Mouse (Mus musculus): ENCODE results near the gene Tjp1. TPM values are rescaled to one million over a fixed set of nuclear protein-coding genes. Genes with fewer than 3 reads are reported as not detected.
A peak's percentile ranks its signal among the peaks of the same experiment; 100 is the strongest.

The Tjp1 gene
- polyA plus RNA-seq, 1 experiment from 2014 or later, result 13.4 TPM

DNA sequence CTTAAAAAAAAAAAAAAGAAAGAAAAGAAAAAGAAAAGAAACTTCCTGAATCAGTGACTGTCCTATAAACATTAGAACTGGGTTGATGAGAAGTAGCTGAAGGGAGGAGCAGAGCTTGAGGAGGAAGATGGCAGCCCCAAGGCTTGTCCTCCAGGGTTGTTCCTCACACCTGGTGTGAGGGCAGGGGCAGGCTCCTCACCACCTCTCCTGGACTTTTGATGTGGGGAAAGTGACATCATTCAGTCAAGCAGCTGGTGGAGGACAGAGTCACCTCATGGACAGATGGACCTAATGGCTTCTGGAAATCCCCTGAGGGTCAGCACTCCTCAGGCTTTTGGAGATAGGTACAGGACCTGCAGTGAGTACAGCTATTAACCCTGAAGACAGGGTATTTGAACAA is 126.0 kb downstream of the Tjp1 start:
- Histone ChIP-seq H3K4me1 (ENCODE audit: control insufficient read depth, insufficient read depth, low read length) (no peaks in the 10 kb centered on the region), H3K36me3 (ENCODE audit: control insufficient read depth, insufficient read depth, low read length) (no peaks in the 10 kb centered on the region), H3K27ac (ENCODE audit: low read length) (no peak overlapping the region), H3K4me2 (replicated peaks; ENCODE audit: low read depth, low read length) (no peak overlapping the region), H3K4me3 (ENCODE audit: low read depth, low read length) (no peak overlapping the region), H3K9me3 (ENCODE audit: control insufficient read depth, low read depth, low read length) (no peaks in the 10 kb centered on the region), H3K27me3 (ENCODE audit: control insufficient read depth, insufficient read depth, low read length) (no peaks in the 10 kb centered on the region), H3K9ac (replicated peaks; ENCODE audit: low read depth, low read length) (no peak overlapping the region)
- ATAC-seq (ENCODE audit: insufficient number of reproducible peaks, insufficient read depth, low FRiP score, low read depth), result no peak

- no peak for ATAC-seq (ENCODE audit: insufficient number of reproducible peaks, insufficient read depth, low FRiP score, low read depth)
- Histone ChIP-seq H3K27ac (ENCODE audit: low read length) (no peak overlapping the region), H3K9me3 (ENCODE audit: control insufficient read depth, low read depth, low read length) (no peaks in the 10 kb centered on the region), H3K27me3 (ENCODE audit: control insufficient read depth, insufficient read depth, low read length) (no peaks in the 10 kb centered on the region), H3K4me1 (ENCODE audit: control insufficient read depth, insufficient read depth, low read length) (0 out of 2 replicates have a peak, but pooled peaks cover 5% of the 10 kb centered on the region), H3K4me3 (ENCODE audit: low read depth, low read length) (no peak overlapping the region), H3K36me3 (ENCODE audit: control insufficient read depth, insufficient read depth, low read length) (no peaks in the 10 kb centered on the region), H3K4me2 (replicated peaks; ENCODE audit: low read depth, low read length) (no peak overlapping the region), H3K9ac (replicated peaks; ENCODE audit: low read depth, low read length) (no peak overlapping the region)
- 85% methylated on average over 4 of the region's 4 CpGs for WGBS
Measured at GRCm38 (mm10) chr7:65395891-65396290, 131.7 kb downstream of the Tjp1 start.

GRCm38 (mm10) chr7:65395166-65395565 is 132.4 kb downstream of the Tjp1 start:
- H3K36me3 ChIP-seq (ENCODE audit: control insufficient read depth, insufficient read depth, low read length), result no peaks in the 10 kb centered on the region
- H3K9ac ChIP-seq (replicated peaks; ENCODE audit: low read depth, low read length), result no peak overlapping the region
- 74% methylated on average over 5 of the region's 5 CpGs for WGBS
- ATAC-seq (ENCODE audit: insufficient number of reproducible peaks, insufficient read depth, low FRiP score, low read depth), result no peak
- H3K4me2 ChIP-seq (replicated peaks; ENCODE audit: low read depth, low read length), result no peak overlapping the region
- H3K4me3 ChIP-seq (ENCODE audit: low read depth, low read length), result no peak overlapping the region
- H3K4me1 ChIP-seq (ENCODE audit: control insufficient read depth, insufficient read depth, low read length), result 0 out of 2 replicates have a peak, but pooled peaks cover 5% of the 10 kb centered on the region
- no peak overlapping the region for H3K27ac ChIP-seq (ENCODE audit: low read length)
- H3K9me3 ChIP-seq (ENCODE audit: control insufficient read depth, low read depth, low read length), result no peaks in the 10 kb centered on the region
- H3K27me3 ChIP-seq (ENCODE audit: control insufficient read depth, insufficient read depth, low read length), result no peaks in the 10 kb centered on the region

GRCm38 (mm10) chr7:65394672-65395071 is 132.9 kb downstream of the Tjp1 start:
- ATAC-seq (ENCODE audit: insufficient number of reproducible peaks, insufficient read depth, low FRiP score, low read depth), result no peak
- no peak overlapping the region for H3K4me3 ChIP-seq (ENCODE audit: low read depth, low read length)
- H3K36me3 ChIP-seq (ENCODE audit: control insufficient read depth, insufficient read depth, low read length), result no peaks in the 10 kb centered on the region
- H3K4me1 ChIP-seq (ENCODE audit: control insufficient read depth, insufficient read depth, low read length), result 0 out of 2 replicates have a peak, but pooled peaks cover 5% of the 10 kb centered on the region
- no peak overlapping the region for H3K27ac ChIP-seq (ENCODE audit: low read length)
- no peak overlapping the region for H3K4me2 ChIP-seq (replicated peaks; ENCODE audit: low read depth, low read length)
- no peak overlapping the region for H3K9ac ChIP-seq (replicated peaks; ENCODE audit: low read depth, low read length)
- H3K9me3 ChIP-seq (ENCODE audit: control insufficient read depth, low read depth, low read length), result no peaks in the 10 kb centered on the region
- 38% methylated on average over 2 of the region's 2 CpGs for WGBS
- H3K27me3 ChIP-seq (ENCODE audit: control insufficient read depth, insufficient read depth, low read length), result no peaks in the 10 kb centered on the region

DNA sequence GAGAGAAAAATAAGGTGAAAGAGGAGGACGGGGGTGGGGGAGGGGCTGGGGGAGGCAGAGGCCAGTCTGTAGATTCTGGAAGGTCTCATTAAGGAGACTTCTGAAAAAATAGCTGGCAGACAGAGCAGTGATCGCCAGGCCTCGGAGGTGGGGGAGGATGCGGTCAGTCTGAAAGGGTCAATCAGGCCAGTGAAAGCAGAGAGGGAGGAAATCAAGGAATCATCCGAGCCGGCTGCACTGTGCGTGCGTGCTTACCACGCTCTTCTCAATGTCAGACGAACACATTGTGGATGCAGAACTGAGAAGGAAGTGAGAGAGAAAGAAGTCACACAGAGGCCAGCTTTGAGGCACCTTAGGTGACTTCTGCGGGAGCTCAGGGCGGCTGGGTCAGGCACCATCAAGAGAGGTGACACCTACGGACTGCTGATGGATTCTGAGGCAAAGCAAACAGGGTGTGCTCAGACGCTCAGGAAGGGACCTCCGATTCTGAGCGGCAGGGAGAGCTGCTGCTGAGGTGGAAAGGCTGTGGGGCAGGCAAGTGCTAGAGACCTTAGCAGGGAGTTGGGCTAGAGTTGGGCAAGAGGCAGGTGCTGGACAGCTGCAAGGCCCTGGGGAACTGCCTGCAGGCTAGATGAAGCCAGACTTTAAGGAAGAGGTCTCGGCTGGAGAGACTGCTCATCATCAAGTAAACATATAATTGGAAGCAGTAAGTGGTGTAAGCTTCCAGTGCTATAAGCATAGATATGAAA is 133.7 kb downstream of the Tjp1 start:
- WGBS, result 10% methylated on average over 17 of the region's 17 CpGs
- H3K4me3 ChIP-seq (ENCODE audit: low read depth, low read length), result no peak overlapping the region
- no peaks in the 10 kb centered on the region for H3K36me3 ChIP-seq (ENCODE audit: control insufficient read depth, insufficient read depth, low read length)
- H3K4me2 ChIP-seq (replicated peaks; ENCODE audit: low read depth, low read length), result peak overlapping the region; percentile 34
- H3K4me1 ChIP-seq (ENCODE audit: control insufficient read depth, insufficient read depth, low read length), result 0 out of 2 replicates have a peak, but pooled peaks cover 5% of the 10 kb centered on the region
- no peaks in the 10 kb centered on the region for H3K9me3 ChIP-seq (ENCODE audit: control insufficient read depth, low read depth, low read length)
- no peak for ATAC-seq (ENCODE audit: insufficient number of reproducible peaks, insufficient read depth, low FRiP score, low read depth)
- no peaks in the 10 kb centered on the region for H3K27me3 ChIP-seq (ENCODE audit: control insufficient read depth, insufficient read depth, low read length)
- no peak overlapping the region for H3K27ac ChIP-seq (ENCODE audit: low read length)
- no peak overlapping the region for H3K9ac ChIP-seq (replicated peaks; ENCODE audit: low read depth, low read length)

GRCm38 (mm10) chr7:65392986-65393385 is 134.6 kb downstream of the Tjp1 start:
- no peak overlapping the region for H3K4me3 ChIP-seq (ENCODE audit: low read depth, low read length)
- 53% methylated on average over 9 of the region's 9 CpGs for WGBS

GRCm38 (mm10) chr7:65389539-65389938 is 138.0 kb downstream of the Tjp1 start:
- H3K27me3 ChIP-seq (ENCODE audit: control insufficient read depth, insufficient read depth, low read length), result no peaks in the 10 kb centered on the region
- H3K9ac ChIP-seq (replicated peaks; ENCODE audit: low read depth, low read length), result no peak overlapping the region
- no peak overlapping the region for H3K4me2 ChIP-seq (replicated peaks; ENCODE audit: low read depth, low read length)
- WGBS, result 94% methylated on average over 7 of the region's 7 CpGs
- no peak overlapping the region for H3K4me3 ChIP-seq (ENCODE audit: low read depth, low read length)
- no peaks in the 10 kb centered on the region for H3K9me3 ChIP-seq (ENCODE audit: control insufficient read depth, low read depth, low read length)
- H3K27ac ChIP-seq (ENCODE audit: low read length), result no peak overlapping the region
- H3K36me3 ChIP-seq (ENCODE audit: control insufficient read depth, insufficient read depth, low read length), result no peaks in the 10 kb centered on the region
- no peak for ATAC-seq (ENCODE audit: insufficient number of reproducible peaks, insufficient read depth, low FRiP score, low read depth)
- 0 out of 2 replicates have a peak, but pooled peaks cover 5% of the 10 kb centered on the region for H3K4me1 ChIP-seq (ENCODE audit: control insufficient read depth, insufficient read depth, low read length)

More at GRCm38 (mm10) chr7:65392986-65393385, 134.6 kb downstream of the Tjp1 start:
- no peaks in the 10 kb centered on the region for H3K27me3 ChIP-seq (ENCODE audit: control insufficient read depth, insufficient read depth, low read length)
- H3K27ac ChIP-seq (ENCODE audit: low read length), result no peak overlapping the region
- 0 out of 2 replicates have a peak, but pooled peaks cover 5% of the 10 kb centered on the region for H3K4me1 ChIP-seq (ENCODE audit: control insufficient read depth, insufficient read depth, low read length)
- ATAC-seq (ENCODE audit: insufficient number of reproducible peaks, insufficient read depth, low FRiP score, low read depth), result no peak
- no peaks in the 10 kb centered on the region for H3K36me3 ChIP-seq (ENCODE audit: control insufficient read depth, insufficient read depth, low read length)
- H3K9ac ChIP-seq (replicated peaks; ENCODE audit: low read depth, low read length), result no peak overlapping the region
- H3K4me2 ChIP-seq (replicated peaks; ENCODE audit: low read depth, low read length), result no peak overlapping the region
- no peaks in the 10 kb centered on the region for H3K9me3 ChIP-seq (ENCODE audit: control insufficient read depth, low read depth, low read length)

- ATAC-seq (ENCODE audit: insufficient number of reproducible peaks, insufficient read depth, low FRiP score, low read depth), result no peak
Measured at GRCm38 (mm10) chr7:65388243-65389013, 139.2 kb downstream of the Tjp1 start.

More at GRCm38 (mm10) chr7:65388243-65389013, 139.2 kb downstream of the Tjp1 start:
- H3K9ac ChIP-seq (replicated peaks; ENCODE audit: low read depth, low read length), result no peak overlapping the region
- H3K4me1 ChIP-seq (ENCODE audit: control insufficient read depth, insufficient read depth, low read length), result 0 out of 2 replicates have a peak, but pooled peaks cover 3% of the 10 kb centered on the region
- no peaks in the 10 kb centered on the region for H3K36me3 ChIP-seq (ENCODE audit: control insufficient read depth, insufficient read depth, low read length)
- WGBS, result 78% methylated on average over 8 of the region's 8 CpGs
- no peaks in the 10 kb centered on the region for H3K9me3 ChIP-seq (ENCODE audit: control insufficient read depth, low read depth, low read length)
- H3K27me3 ChIP-seq (ENCODE audit: control insufficient read depth, insufficient read depth, low read length), result no peaks in the 10 kb centered on the region
- H3K4me2 ChIP-seq (replicated peaks; ENCODE audit: low read depth, low read length), result no peak overlapping the region
- H3K27ac ChIP-seq (ENCODE audit: low read length), result no peak overlapping the region
- no peak overlapping the region for H3K4me3 ChIP-seq (ENCODE audit: low read depth, low read length)
